Mouse (Mus musculus) neural tube, embryonic 13.5 days (tissue): ENCODE results near the gene Atp13a5. TPM values are rescaled to one million over a fixed set of nuclear protein-coding genes. Genes with fewer than 3 reads are reported as not detected.
A peak's percentile ranks its signal among the peaks of the same experiment; 100 is the strongest.

Experiments used
- ATAC-seq: fragments of 200-750 bp; cut with Nextera tagmentation; 2 replicates; pipeline ENCODE4 v1.8.0; 2017; ENCODE audit warnings: low read depth, mild to moderate bottlenecking, moderate TSS enrichment, moderate library complexity
- H3K27ac ChIP-seq: fragments of 300-500 bp; sonication (generic); replicated peaks from 2 replicates; pipeline ENCODE4 v1.5.1; 2015; ENCODE audit warnings: moderate library complexity, mild to moderate bottlenecking, inconsistent platforms
- H3K27me3 ChIP-seq: fragments of 300-500 bp; sonication (generic); 2 replicates; pipeline ENCODE4 v1.6.1; 2015; ENCODE audit warnings: mild to moderate bottlenecking, inconsistent platforms
- H3K36me3 ChIP-seq: fragments of 300-500 bp; sonication (generic); 2 replicates; pipeline ENCODE4 v1.6.1; 2015; ENCODE audit warnings: mild to moderate bottlenecking, inconsistent platforms
- H3K4me1 ChIP-seq: fragments of 300-500 bp; sonication (generic); replicated peaks from 2 replicates; pipeline ENCODE4 v1.6.1; 2015; ENCODE audit warnings: inconsistent platforms
- H3K4me2 ChIP-seq: fragments of 300-500 bp; sonication (generic); 2 replicates; pipeline ENCODE4 v1.6.1; 2015; ENCODE audit warnings: inconsistent platforms, mild to moderate bottlenecking, moderate library complexity
- H3K4me3 ChIP-seq: fragments of 300-500 bp; sonication (generic); 2 replicates; pipeline ENCODE4 v1.5.1; 2015; ENCODE audit warnings: mild to moderate bottlenecking, inconsistent platforms
- H3K9ac ChIP-seq: fragments of 300-500 bp; sonication (generic); 2 replicates; pipeline ENCODE4 v1.6.1; 2015; ENCODE audit warnings: moderate library complexity, mild to moderate bottlenecking, inconsistent platforms
- H3K9me3 ChIP-seq: fragments of 300-500 bp; sonication (generic); 2 replicates; pipeline ENCODE4 v1.6.1; 2016; ENCODE audit warnings: inconsistent platforms
- WGBS: fragments of 180-500 bp; shearing (Covaris S2); methylation state at CpG from one replicate; pipeline ENCODE4 v1.1.7; 2015; 5-methylcytosine and 5-hydroxymethylcytosine counted together
- polyA plus RNA-seq: library from polyadenylated mRNA; unstranded; fragments of >200 nt; fragmentation: Nextera tagmentation; extraction: Ambion mirVana; gene quantifications from 2 replicates; pipeline ENCODE4 v1.2.1, GENCODE M21; 2015

The Atp13a5 gene
- polyA plus RNA-seq, 1 experiment from 2014 or later: 0.91 TPM

- H3K4me3 ChIP-seq: no peak overlapping the region
- no peak overlapping the region for H3K27ac ChIP-seq
- H3K36me3 ChIP-seq: no peaks in the 10 kb centered on the region
- no peak overlapping the region for H3K4me2 ChIP-seq
- no peaks in the 10 kb centered on the region for H3K4me1 ChIP-seq
- no peak for ATAC-seq
- H3K9me3 ChIP-seq: no peaks in the 10 kb centered on the region
- WGBS: 85% methylated on average over 3 of the region's 3 CpGs
- no peak overlapping the region for H3K9ac ChIP-seq
- no peaks in the 10 kb centered on the region for H3K27me3 ChIP-seq
Observed at GRCm38 (mm10) chr16:29315391-29315790, 63.1 kb downstream of the Atp13a5 start.

GRCm38 (mm10) chr16:29314991-29315390, 63.5 kb downstream of the Atp13a5 start:
- Histone ChIP-seq H3K4me1 (no peaks in the 10 kb centered on the region), H3K4me2 (no peak overlapping the region), H3K9me3 (no peaks in the 10 kb centered on the region), H3K27ac (no peak overlapping the region), H3K9ac (no peak overlapping the region), H3K4me3 (no peak overlapping the region), H3K36me3 (no peaks in the 10 kb centered on the region), H3K27me3 (no peaks in the 10 kb centered on the region)
- ATAC-seq: no peak
- 81% methylated on average over 3 of the region's 3 CpGs for WGBS

DNA sequence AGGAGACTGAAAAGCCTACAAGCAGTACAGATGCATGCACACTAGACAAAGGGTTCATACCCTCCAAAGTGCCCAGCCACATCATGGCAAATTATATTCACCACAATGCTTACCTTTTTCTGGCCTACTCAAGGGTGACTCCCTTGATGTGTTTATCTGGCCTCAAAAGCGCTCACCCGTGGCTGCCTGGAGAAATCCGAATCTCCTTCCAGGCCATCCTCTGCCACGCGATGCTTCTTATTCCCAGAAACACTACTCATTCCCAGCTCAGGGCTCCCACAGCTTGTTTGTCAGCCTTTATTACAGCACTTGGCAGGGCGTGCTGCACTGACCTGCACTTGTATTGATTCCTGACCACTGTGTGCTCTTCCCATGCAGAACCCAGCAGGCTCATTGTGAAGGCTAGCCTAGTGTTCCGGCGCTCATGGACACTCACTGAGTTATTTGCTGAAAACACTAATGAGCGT, 80.9 kb downstream of the Atp13a5 start:
- Histone ChIP-seq H3K36me3 (no peaks in the 10 kb centered on the region), H3K9ac (no peak overlapping the region), H3K4me2 (no peak overlapping the region), H3K9me3 (no peaks in the 10 kb centered on the region), H3K27ac (no peak overlapping the region), H3K27me3 (no peaks in the 10 kb centered on the region), H3K4me3 (no peak overlapping the region), H3K4me1 (peaks cover 6% of the 10 kb centered on the region; the same call in 1 of the 2 replicates)
- ATAC-seq: no peak
- WGBS: 67% methylated on average over 9 of the region's 9 CpGs

- H3K9me3 ChIP-seq: no peaks in the 10 kb centered on the region
- no peaks in the 10 kb centered on the region for H3K36me3 ChIP-seq
- no peak overlapping the region for H3K4me2 ChIP-seq
- no peak for ATAC-seq
- H3K4me3 ChIP-seq: no peak overlapping the region
- H3K27ac ChIP-seq: no peak overlapping the region
- H3K9ac ChIP-seq: no peak overlapping the region
- no peaks in the 10 kb centered on the region for H3K27me3 ChIP-seq
- WGBS: 76% methylated on average over 5 of the region's 5 CpGs
- H3K4me1 ChIP-seq: no peaks in the 10 kb centered on the region
Observed at GRCm38 (mm10) chr16:29280691-29281090, 97.8 kb downstream of the Atp13a5 start.

- Histone ChIP-seq H3K27ac (no peak overlapping the region), H3K9ac (no peak overlapping the region), H3K27me3 (no peaks in the 10 kb centered on the region), H3K36me3 (no peaks in the 10 kb centered on the region), H3K4me1 (no peaks in the 10 kb centered on the region), H3K4me3 (no peak overlapping the region), H3K9me3 (no peaks in the 10 kb centered on the region), H3K4me2 (no peak overlapping the region)
- ATAC-seq: no peak
- WGBS: 86% methylated on average over 4 of the region's 4 CpGs
Observed at GRCm38 (mm10) chr16:29254325-29254724, 124.2 kb downstream of the Atp13a5 start.

DNA sequence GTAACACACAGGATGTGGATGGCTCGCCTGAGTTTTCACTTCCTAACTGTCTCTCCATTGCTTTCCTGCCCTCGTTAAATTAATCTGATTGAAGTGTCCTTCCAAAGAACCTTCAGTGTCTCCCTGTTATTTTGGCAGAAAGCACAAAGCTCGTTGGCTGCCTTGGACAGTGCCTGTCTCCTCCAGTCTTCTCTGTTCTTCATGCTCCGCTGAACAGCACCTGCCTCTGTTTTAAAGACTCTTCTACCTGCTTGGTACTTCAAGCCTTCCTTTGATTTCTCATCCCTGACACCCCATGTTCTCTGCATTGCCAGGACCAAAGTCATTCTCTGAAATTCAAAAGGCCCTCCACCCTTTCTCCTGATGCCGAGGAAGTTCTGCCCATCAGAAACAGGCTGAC, 142.6 kb downstream of the Atp13a5 start:
- no peaks in the 10 kb centered on the region for H3K36me3 ChIP-seq
- no peak overlapping the region for H3K27ac ChIP-seq
- no peaks in the 10 kb centered on the region for H3K4me1 ChIP-seq
- no peaks in the 10 kb centered on the region for H3K27me3 ChIP-seq
- H3K4me3 ChIP-seq: no peak overlapping the region
- no peak overlapping the region for H3K4me2 ChIP-seq
- ATAC-seq: no peak
- 90% methylated on average over 5 of the region's 5 CpGs for WGBS
- no peak overlapping the region for H3K9ac ChIP-seq
- H3K9me3 ChIP-seq: no peaks in the 10 kb centered on the region

DNA sequence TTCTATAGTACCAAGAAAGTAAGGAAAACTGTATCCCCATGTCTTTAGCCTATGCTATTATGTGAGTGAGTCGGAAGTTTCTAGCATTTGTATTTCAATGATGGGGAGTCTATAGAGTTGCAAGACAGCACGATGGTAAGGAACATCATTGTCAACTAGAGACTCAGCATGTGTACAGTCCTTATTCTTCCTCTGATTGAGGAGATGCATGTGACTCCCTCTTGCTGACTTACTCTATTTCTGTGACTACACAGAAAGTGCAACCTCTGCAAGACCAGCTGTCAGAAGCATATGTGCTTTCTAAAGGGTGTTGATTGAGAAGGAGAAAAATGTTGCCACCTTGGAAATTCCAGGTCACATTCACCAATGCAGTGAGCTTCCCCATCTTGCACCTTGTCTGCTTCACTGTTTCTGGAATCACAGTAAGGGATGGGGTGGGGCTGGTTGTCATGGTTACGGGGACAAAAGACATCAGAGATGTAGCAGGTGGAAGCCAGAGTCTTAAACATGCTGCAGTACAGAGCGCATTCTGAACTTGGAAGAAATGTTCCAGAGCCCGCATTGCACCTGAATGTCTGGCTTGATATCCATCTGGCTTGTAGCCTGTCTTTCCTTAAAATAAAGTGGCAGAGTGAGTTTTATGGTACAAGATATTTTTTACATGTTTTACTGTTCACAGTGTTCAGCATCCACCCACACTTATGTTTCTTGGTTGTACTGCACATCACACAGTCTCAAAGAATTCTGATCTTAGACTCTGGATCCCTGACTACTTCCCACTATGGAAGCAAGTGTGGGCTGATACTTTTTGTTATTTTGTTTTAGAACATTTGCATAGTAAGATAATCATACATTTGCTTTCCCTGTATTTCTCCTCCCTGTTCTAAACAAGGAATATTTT, 161.9 kb downstream of the Atp13a5 start:
- Histone ChIP-seq H3K27ac (no peak overlapping the region), H3K9me3 (no peaks in the 10 kb centered on the region), H3K27me3 (no peaks in the 10 kb centered on the region), H3K4me3 (no peak overlapping the region), H3K4me1 (no peaks in the 10 kb centered on the region), H3K36me3 (no peaks in the 10 kb centered on the region), H3K9ac (no peak overlapping the region), H3K4me2 (no peak overlapping the region)
- 77% methylated on average over 5 of the region's 5 CpGs for WGBS
- ATAC-seq: no peak

- Histone ChIP-seq H3K27me3 (peaks cover 26% of the 10 kb centered on the region), H3K4me2 (peak within 1 kb of the TSS; percentile 88), H3K4me1 (peaks cover 17% of the 10 kb centered on the region), H3K36me3 (no peaks in the 10 kb centered on the region), H3K9ac (peak within 1 kb of the TSS; percentile 70), H3K9me3 (no peaks in the 10 kb centered on the region), H3K4me3 (peak within 1 kb of the TSS; percentile 46), H3K27ac (no peak within 1 kb of the TSS)
- 2% methylated on average over 39 of the region's 39 CpGs for WGBS
- peak; percentile 62 for ATAC-seq
Observed at GRCm38 (mm10) chr16:29209605-29210411, 168.7 kb downstream of the Atp13a5 start, which contains the start of gene Hrasls. Gene Hrasls, plus strand, starts transcription at chr16:29209695.

DNA sequence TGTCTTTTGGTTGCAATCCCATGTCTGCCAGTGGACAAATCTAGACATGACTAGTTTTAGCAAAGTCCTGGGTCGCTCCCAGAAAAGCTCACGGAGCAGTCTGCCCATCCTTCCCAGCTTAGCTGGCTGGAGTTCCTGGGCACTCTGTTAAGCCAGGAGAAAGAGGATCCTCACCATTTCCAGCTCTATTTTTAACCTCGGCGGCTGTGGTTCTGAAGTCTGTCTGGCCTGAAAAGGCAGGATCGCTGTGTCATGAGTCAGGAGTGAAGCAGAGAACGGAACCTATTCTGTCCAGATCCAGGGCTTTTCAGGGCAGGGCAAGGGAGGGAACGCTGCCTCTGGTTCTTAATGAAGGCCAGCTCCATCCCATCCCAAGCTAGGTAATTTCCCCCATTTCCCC, 169.7 kb downstream of the Atp13a5 start:
- no peaks in the 10 kb centered on the region for H3K9me3 ChIP-seq
- H3K4me1 ChIP-seq: peaks cover 20% of the 10 kb centered on the region
- H3K27me3 ChIP-seq: peaks cover 26% of the 10 kb centered on the region
- H3K27ac ChIP-seq: no peak overlapping the region
- no peak overlapping the region for H3K9ac ChIP-seq
- no peak for ATAC-seq
- WGBS: 83% methylated on average over 7 of the region's 7 CpGs
- H3K4me2 ChIP-seq: no peak overlapping the region
- H3K4me3 ChIP-seq: no peak overlapping the region
- H3K36me3 ChIP-seq: no peaks in the 10 kb centered on the region

GRCm38 (mm10) chr16:29205581-29205980, 173.0 kb downstream of the Atp13a5 start:
- Histone ChIP-seq H3K36me3 (no peaks in the 10 kb centered on the region), H3K27ac (no peak overlapping the region)

DNA sequence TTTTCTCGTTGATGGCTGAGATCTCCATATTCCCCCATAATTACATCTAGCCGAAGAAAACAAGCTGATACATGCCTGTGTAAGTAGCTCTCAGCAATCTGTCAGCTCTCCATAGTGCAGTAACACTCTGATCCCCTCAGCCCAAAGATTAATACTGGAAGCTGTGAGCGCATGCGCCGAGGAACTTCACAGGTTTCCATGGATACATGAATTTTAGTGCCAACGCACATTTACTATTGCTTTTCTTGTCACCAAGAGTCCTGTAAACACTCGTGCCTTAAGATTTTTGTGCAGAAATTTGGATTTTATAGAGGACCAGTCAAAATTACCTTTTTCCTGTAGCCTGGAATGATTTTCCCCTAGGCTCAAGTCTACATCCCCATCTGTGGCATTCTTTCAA, 173.7 kb downstream of the Atp13a5 start:
- no peak overlapping the region for H3K27ac ChIP-seq
- no peak; the same call in 1 of the 2 replicates for ATAC-seq

More at GRCm38 (mm10) chr16:29205581-29205980, 173.0 kb downstream of the Atp13a5 start:
- 23% methylated on average over 2 of the region's 2 CpGs for WGBS
- no peak overlapping the region for H3K4me3 ChIP-seq
- no peaks in the 10 kb centered on the region for H3K9me3 ChIP-seq
- no peak overlapping the region for H3K4me2 ChIP-seq
- peaks cover 17% of the 10 kb centered on the region; the same call in 1 of the 2 replicates for H3K27me3 ChIP-seq
- no peak for ATAC-seq
- H3K9ac ChIP-seq: no peak overlapping the region
- H3K4me1 ChIP-seq: peaks cover 16% of the 10 kb centered on the region

GRCm38 (mm10) chr16:29201146-29201545, 177.4 kb downstream of the Atp13a5 start:
- Histone ChIP-seq H3K9me3 (no peaks in the 10 kb centered on the region), H3K4me1 (peaks cover 7% of the 10 kb centered on the region; the same call in 1 of the 2 replicates), H3K4me3 (no peak overlapping the region), H3K36me3 (no peaks in the 10 kb centered on the region), H3K27ac (no peak overlapping the region), H3K27me3 (no peaks in the 10 kb centered on the region), H3K9ac (no peak overlapping the region), H3K4me2 (no peak overlapping the region)
- ATAC-seq: no peak
- WGBS: 90% methylated on average over 2 of the region's 2 CpGs

More for the DNA sequence above, 173.7 kb downstream of the Atp13a5 start:
- peaks cover 9% of the 10 kb centered on the region for H3K4me1 ChIP-seq
- H3K27me3 ChIP-seq: peaks cover 13% of the 10 kb centered on the region; the same call in 1 of the 2 replicates
- no peak overlapping the region for H3K4me3 ChIP-seq
- H3K9me3 ChIP-seq: no peaks in the 10 kb centered on the region
- no peaks in the 10 kb centered on the region for H3K36me3 ChIP-seq
- H3K9ac ChIP-seq: no peak overlapping the region
- WGBS: 62% methylated on average over 7 of the region's 7 CpGs
- H3K4me2 ChIP-seq: no peak overlapping the region
